Mouse (Mus musculus): Measurements from ENCODE around the gene A930004D18Rik. TPM values are rescaled to one million over a fixed set of nuclear protein-coding genes. Genes with fewer than 3 reads are reported as not detected.
"Not testable (repeated sequence)": the region's sequence is repeated elsewhere in the genome, so short reads cannot be mapped to it uniquely, and the experiment has no call there.

The A930004D18Rik gene
- total RNA-seq, 2 experiments from 2014 or later, result 3.4 to 4.3 TPM

- no peak for DNase-seq
These were observed 26.3 kb downstream of the A930004D18Rik start for GRCm38 (mm10) chr2:18011226-18011625.

- no peak for DNase-seq
These were observed 32.4 kb downstream of the A930004D18Rik start for GRCm38 (mm10) chr2:18005137-18005536.

DNA sequence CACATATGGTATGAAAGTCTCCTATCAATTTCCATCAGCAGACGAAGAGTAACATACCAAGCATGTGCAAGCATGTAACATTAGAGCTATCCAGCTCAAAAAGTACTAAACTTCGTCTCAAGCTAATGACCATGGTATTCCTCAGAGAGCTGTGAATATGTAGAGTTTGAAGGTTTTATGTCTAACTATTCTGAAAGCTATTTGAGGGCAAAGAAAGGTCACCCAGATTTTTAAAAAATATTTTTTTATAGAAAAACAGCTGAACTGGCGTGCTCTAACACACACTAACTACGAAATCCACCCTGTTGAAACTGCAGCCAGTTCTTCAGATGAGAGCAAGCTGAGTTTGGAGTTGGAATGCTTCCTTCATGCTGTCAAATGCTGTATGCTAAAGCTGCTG lies 33.3 kb downstream of the A930004D18Rik start:
- no peak for DNase-seq

- DNase-seq, result no peak
These were observed 35.2 kb downstream of the A930004D18Rik start for GRCm38 (mm10) chr2:18002306-18002705.

- no peak for DNase-seq
These were observed 40.7 kb downstream of the A930004D18Rik start, which contains the start of gene H2al2a for GRCm38 (mm10) chr2:17996858-17997257. Gene H2al2a (minus strand): TSS chr2:17996958.

DNA sequence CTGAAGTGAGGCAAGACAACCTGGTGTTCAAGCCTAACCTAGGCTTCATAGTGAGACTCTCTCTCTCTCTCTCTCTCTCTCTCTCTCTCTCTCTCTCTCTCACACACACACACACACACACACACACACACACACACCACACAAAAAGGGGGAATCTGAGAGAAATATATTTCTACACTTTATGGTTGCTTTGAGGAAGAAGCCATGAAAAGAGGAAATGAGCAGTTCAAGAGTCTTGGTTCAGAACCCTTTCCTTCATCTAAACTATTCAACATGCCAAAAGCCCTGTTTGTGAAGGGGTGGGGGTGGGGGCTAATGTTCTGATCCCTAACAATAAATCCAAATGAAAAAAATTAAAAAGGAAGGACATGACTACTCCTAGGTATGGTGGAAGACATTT lies 48.0 kb downstream of the A930004D18Rik start:
- no peak for DNase-seq

DNA sequence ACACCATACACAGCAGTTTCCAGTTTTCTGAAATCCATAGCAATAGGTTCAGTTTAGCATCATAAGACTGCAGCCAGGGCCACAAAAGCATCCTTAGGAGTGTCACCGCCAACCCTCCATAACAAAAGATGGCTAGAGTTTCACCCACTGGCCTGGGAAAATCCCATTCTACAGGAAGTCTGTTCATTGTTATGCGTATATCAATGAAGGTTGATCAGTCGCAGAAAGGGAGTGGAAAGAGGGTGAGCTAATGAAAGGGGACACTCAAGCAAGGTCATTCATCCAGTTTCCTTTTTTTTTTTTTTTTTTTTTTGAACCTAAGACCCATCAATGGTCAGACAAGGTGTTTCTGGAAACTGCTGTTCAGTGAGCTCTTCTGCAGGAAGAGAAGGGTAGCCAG lies 48.4 kb downstream of the A930004D18Rik start:
- no peak for DNase-seq

DNA sequence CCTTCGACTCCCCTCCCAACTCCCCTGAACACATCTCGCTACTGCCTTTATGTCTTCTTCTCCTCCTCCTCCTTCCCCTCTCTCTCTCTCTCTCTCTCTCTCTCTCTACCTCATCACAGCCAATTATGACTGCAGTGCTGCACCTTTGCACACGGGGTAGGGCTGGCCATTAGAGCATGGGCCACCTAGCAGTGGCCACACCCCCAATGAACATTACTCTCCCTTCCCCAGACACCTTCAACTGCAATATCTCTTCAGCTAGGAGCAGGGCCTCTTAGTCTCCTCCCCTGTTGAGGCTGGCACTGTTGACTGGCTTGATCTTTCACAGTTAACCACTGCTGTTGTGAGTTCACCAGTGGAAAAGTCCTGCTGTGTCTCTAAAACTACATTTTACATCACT lies 50.8 kb downstream of the A930004D18Rik start:
- DNase-seq, result no peak

- no peak for DNase-seq
These were observed 52.8 kb downstream of the A930004D18Rik start for GRCm38 (mm10) chr2:17984774-17985173.

GRCm38 (mm10) chr2:17982747-17983146 lies 54.8 kb downstream of the A930004D18Rik start:
- DNase-seq, result no peak

- no peak for DNase-seq
These were observed 58.8 kb downstream of the A930004D18Rik start for GRCm38 (mm10) chr2:17978706-17979105.

- not testable (repeated sequence) for DNase-seq
These were observed 59.3 kb downstream of the A930004D18Rik start for GRCm38 (mm10) chr2:17978251-17978650.

GRCm38 (mm10) chr2:17977645-17978044 lies 59.9 kb downstream of the A930004D18Rik start:
- not testable (repeated sequence) for DNase-seq

- DNase-seq, result no peak
These were observed 61.8 kb downstream of the A930004D18Rik start for GRCm38 (mm10) chr2:17975601-17976327.

Small RNA genes within 50 kb of the gene (microRNA-seq; reads per million reads assigned to microRNA genes)
- gene Mir7655, result 0 to 2.2 reads per million in 2 experiments

Other genes with a start within 250 kb of the A930004D18Rik start
- not detected for gene H2al2a, start 40.8 kb downstream of the A930004D18Rik start, total RNA-seq (2021)
- gene Skida1, start 11.3 kb upstream of the A930004D18Rik start, total RNA-seq (2021), result 1 to 10 TPM; 2.0 to 2.2 TPM
- 10 to 100 TPM; 31.0 to 33.4 TPM for gene Mllt10, start 17.5 kb upstream of the A930004D18Rik start, total RNA-seq (2021)